Mouse (Mus musculus) kidney, adult 2 months (tissue): ENCODE data around the gene 4930447C04Rik. TPM values are rescaled to one million over a fixed set of nuclear protein-coding genes. Genes with fewer than 3 reads are reported as not detected.

ENCODE experiments used
- DNase-seq: peaks from one replicate; pipeline ENCODE4 v3.0.0; 2021
- H3K27ac ChIP-seq: fragments of 200-500 bp; 2 replicates; pipeline ENCODE4 v1.5.1; 2012; ENCODE audit warnings: low read depth, low read length, control low read depth, inconsistent platforms; ENCODE audit not compliant: insufficient read depth
- H3K27me3 ChIP-seq: fragments of 200-500 bp; replicated peaks from 2 replicates; pipeline ENCODE4 v1.6.1; 2012; ENCODE audit warnings: mild to moderate bottlenecking, moderate library complexity, low read length, inconsistent platforms; ENCODE audit not compliant: control insufficient read depth, insufficient read depth
- H3K36me3 ChIP-seq: fragments of 200-500 bp; 2 replicates; pipeline ENCODE4 v1.6.1; 2012; ENCODE audit warnings: mild to moderate bottlenecking, moderate library complexity, low read length, inconsistent platforms; ENCODE audit not compliant: control insufficient read depth, insufficient read depth
- H3K4me1 ChIP-seq: fragments of 200-500 bp; 2 replicates; pipeline ENCODE4 v1.6.1; 2011; ENCODE audit warnings: low read length; ENCODE audit not compliant: control insufficient read depth, insufficient read depth
- H3K4me3 ChIP-seq: fragments of 200-500 bp; 2 replicates; pipeline ENCODE4 v1.5.1; 2011; ENCODE audit warnings: mild to moderate bottlenecking, low read depth, low read length, control low read depth; ENCODE audit not compliant: insufficient read depth
- CTCF ChIP-seq: fragments of 200-500 bp; conservative IDR thresholded peaks from 2 replicates; pipeline ENCODE4 v1.5.1; 2011; ENCODE audit warnings: low read depth, mild to moderate bottlenecking, control low read depth, low read length, moderate library complexity, mixed read lengths; ENCODE audit not compliant: insufficient read depth, insufficient read length
- POLR2A ChIP-seq: fragments of 200-500 bp; IDR thresholded peaks from one replicate; pipeline ENCODE4 v1.6.1; 2011; ENCODE audit warnings: low read depth, low read length, control low read depth
- WGBS: fragments of 180-500 bp; shearing (Covaris S2); methylation state at CpG from one replicate; pipeline ENCODE4 v1.1.7; 2018; 5-methylcytosine and 5-hydroxymethylcytosine counted together
- polyA plus RNA-seq: library from polyadenylated mRNA; depleted of rRNA; stranded (reverse); fragments of >200 nt; gene quantifications from 2 replicates; pipeline ENCODE4 v1.2.3, GENCODE M21; 2012; rRNA removed

The 4930447C04Rik gene
- polyA plus RNA-seq: not detected in 2 replicates

DNA sequence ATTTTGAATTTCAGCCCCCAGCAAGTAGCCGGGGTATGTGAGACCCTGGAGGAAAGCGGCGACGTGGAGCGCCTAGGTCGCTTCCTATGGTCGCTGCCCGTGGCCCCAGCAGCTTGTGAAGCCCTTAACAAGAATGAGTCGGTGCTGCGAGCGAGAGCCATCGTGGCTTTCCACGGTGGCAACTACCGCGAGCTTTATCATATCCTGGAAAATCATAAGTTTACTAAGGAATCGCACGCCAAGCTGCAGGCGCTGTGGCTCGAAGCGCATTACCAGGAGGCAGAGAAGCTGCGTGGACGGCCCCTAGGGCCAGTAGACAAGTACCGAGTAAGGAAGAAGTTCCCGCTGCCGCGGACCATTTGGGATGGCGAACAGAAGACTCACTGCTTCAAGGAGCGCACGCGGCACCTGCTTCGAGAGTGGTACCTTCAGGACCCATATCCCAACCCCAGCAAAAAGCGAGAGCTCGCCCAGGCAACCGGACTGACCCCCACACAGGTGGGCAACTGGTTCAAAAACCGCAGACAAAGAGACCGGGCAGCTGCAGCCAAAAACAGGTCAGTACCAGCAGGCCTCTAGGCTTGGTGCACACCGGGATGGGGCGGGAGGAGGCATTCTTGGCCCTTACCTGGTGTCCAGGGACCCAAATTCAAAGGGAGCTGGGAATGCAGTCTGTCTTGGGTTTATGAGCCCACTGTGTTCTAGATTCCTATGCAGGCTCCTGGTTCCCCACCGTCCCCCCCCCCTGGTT, at the start of gene 4930447C04Rik:
Gene 4930447C04Rik (minus strand): TSS at position 704 of the 751 bp plus-strand sequence.
- H3K4me3 ChIP-seq: no peak within 1 kb of the TSS
- DNase-seq: no peak
- 2% methylated on average over 39 of the region's 39 CpGs for WGBS
- no peaks in the 10 kb centered on the region for H3K4me1 ChIP-seq
- no peak for TF ChIP-seq CTCF
- no peak for TF ChIP-seq POLR2A
- H3K27ac ChIP-seq: no peak within 1 kb of the TSS
- no peaks in the 10 kb centered on the region for H3K36me3 ChIP-seq
- H3K27me3 ChIP-seq: peaks cover 19% of the 10 kb centered on the region

DNA sequence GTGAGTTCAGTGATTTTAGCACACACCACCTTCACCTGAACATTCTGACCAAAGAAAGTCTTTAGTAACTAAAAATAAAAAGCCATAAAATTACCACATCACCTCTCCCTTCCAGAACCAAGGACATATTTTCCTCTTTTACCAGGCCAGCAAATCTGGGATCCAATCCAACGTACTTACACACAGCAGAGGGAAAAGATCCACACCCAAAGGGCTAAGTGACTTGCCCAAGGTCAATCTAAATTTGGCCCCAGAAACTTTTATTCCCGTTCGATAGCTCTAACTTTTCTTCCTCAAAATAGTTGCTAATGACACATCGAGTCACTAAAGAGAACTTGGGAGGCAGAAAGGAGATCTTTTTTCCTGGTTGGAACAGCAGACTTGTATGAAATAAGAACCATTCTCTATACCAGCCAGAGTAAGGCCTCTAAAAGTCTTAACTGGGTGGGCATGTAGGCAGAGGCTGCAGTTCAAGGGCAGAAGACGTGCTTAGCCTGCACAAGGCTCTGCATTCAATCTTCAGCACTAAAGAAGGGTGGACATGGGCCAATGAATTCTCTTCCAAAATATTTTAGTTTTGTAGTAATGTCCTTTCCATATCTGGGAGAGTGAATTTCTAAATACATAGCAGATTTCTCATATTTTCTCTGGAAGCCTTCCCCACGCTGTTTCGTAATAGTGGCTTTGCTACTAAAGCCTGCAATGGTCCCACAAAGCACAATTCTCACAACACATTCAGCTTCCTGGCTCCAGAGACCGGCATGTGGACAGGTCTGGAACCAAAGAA, 42.7 kb upstream of the 4930447C04Rik start:
- Histone ChIP-seq H3K27me3 (no peaks in the 10 kb centered on the region), H3K4me3 (no peak overlapping the region), H3K4me1 (no peaks in the 10 kb centered on the region), H3K27ac (peak overlapping the region; percentile 20; the same call in 1 of the 2 replicates), H3K36me3 (no peaks in the 10 kb centered on the region)
- no peak for TF ChIP-seq POLR2A
- no peak for TF ChIP-seq CTCF
- DNase-seq: peak; percentile 58
- 67% methylated on average over 8 of the region's 8 CpGs for WGBS

DNA sequence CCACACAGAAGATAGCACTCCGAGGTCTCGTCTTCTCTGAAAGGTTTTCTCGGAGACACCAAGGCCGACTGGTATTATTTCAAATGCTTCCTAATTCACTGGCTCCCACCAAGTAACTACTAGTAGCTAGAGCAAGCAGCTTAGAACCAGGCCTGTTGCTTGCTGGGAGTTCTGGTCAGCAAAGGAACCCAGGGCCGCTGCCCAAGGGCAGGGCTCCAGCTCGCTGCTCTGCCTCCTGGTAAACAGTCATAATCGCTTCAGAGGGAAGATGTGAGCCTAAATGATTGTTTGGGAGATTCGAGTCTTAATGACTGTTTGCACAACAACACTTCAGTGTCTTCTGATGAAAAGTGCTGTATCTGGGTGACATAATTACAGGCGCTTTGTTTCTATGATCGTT, 42.0 kb upstream of the 4930447C04Rik start:
- H3K27me3 ChIP-seq: no peaks in the 10 kb centered on the region
- TF ChIP-seq CTCF: no peak
- no peak overlapping the region for H3K4me3 ChIP-seq
- DNase-seq: peak; percentile 17
- H3K27ac ChIP-seq: peak overlapping the region; percentile 47
- no peaks in the 10 kb centered on the region for H3K36me3 ChIP-seq
- 66% methylated on average over 10 of the region's 10 CpGs for WGBS
- H3K4me1 ChIP-seq: no peaks in the 10 kb centered on the region

DNA sequence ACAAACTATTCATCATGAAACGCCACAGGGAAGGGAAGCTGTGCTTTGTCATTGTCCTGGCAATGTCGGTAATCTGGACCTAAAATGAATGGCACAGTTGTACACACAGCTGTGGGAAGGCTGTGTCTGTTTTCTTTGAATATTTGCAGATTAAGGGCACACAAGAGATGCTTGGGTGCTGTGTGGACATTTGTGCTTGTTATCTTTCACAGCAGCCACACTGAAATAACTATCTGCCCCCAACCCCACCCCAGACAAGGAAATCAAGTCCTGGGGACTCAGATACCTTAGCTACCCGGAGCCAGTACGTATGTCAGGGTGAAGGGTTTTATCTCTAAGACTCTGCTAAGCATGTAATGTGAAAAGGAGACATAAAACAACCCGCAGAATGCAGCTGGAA, 38.7 kb upstream of the 4930447C04Rik start:
- TF ChIP-seq CTCF (no peak), POLR2A (no peak)
- 72% methylated on average over 5 of the region's 5 CpGs for WGBS
- Histone ChIP-seq H3K4me3 (no peak overlapping the region), H3K4me1 (no peaks in the 10 kb centered on the region), H3K27ac (no peak overlapping the region), H3K36me3 (no peaks in the 10 kb centered on the region), H3K27me3 (no peaks in the 10 kb centered on the region)
- no peak for DNase-seq

DNA sequence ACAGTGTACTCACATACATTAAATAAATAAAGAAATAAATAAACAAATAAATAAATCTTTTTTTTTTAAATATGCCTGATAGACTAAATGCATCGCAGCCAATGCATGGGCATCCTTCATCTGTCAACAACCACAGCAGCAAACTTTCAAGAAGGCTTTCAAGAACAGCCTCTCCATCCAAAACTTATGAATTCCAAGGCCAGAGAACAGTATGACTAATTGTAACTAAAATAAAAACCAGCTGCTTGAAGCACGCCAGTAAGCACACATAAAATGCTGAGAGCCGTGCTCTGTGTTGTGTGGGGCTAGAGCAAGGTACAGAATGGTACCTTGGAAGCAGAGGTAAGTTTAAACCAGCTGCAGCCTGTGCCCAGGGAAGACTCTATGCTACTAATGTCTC, 37.3 kb upstream of the 4930447C04Rik start:
- TF ChIP-seq POLR2A: no peak
- no peak for TF ChIP-seq CTCF
- 76% methylated on average over 3 of the region's 3 CpGs for WGBS
- no peak for DNase-seq
- Histone ChIP-seq H3K4me3 (no peak overlapping the region), H3K4me1 (no peaks in the 10 kb centered on the region), H3K27me3 (no peaks in the 10 kb centered on the region), H3K36me3 (no peaks in the 10 kb centered on the region), H3K27ac (no peak overlapping the region)

DNA sequence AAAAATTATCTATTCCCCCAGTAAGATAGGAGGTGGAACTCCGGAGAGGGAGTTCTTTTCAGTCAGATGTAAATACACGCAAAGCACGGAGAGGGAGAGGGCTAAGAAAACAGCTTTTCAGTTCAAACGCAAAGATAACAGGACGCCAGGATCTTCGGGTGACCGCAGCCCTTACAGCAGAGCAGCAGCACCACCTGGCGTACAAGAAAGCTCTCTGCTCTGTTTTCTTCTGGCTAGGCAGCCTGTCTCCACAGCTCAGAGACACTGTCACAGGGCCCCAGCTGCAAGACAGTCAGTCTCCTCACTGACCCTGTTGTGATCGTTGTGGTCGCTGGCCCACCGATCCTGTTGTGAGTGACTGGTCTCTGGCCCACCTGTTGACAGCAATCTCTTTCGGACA, 36.1 kb upstream of the 4930447C04Rik start:
- TF ChIP-seq CTCF (peak; percentile 94), POLR2A (no peak)
- Histone ChIP-seq H3K27me3 (no peaks in the 10 kb centered on the region; the same call in 1 of the 2 replicates), H3K4me1 (no peaks in the 10 kb centered on the region), H3K27ac (no peak overlapping the region), H3K4me3 (no peak overlapping the region), H3K36me3 (no peaks in the 10 kb centered on the region)
- 3% methylated on average over 12 of the region's 12 CpGs for WGBS
- peak; percentile 72 for DNase-seq

DNA sequence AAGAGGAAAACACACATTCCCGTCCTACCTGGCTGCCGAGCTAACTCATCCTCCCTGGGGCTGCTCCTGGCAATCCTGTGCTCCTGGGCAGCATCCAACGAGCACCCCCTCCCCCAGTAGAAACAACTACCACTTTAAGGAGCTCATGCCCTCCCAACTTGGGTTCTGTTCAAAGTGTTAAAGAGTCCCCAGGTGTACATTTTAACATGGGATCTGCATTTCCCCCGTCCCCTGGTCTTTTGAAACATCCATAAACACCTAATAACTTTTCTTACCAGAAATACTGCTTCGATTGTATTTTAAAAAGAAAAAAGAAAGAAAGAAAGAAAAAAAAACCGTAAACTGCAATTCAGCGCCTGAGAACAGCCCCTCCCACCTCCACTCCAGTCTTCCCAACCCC, 35.6 kb upstream of the 4930447C04Rik start:
- DNase-seq: no peak
- Histone ChIP-seq H3K36me3 (no peaks in the 10 kb centered on the region), H3K4me1 (no peaks in the 10 kb centered on the region), H3K27ac (no peak overlapping the region), H3K27me3 (no peaks in the 10 kb centered on the region; the same call in 1 of the 2 replicates), H3K4me3 (no peak overlapping the region)
- TF ChIP-seq POLR2A (no peak), CTCF (no peak)
- 17% methylated on average over 7 of the region's 7 CpGs for WGBS
